In genomic region chr13:21714725-21715124, GRCm38 (mm10) we compare ENCODE assay signal across 8 mouse cellular contexts. TPM values are rescaled to one million over a fixed set of nuclear protein-coding genes. Genes with fewer than 3 reads are reported as not detected.
A peak's percentile ranks its signal among the peaks of the same experiment; 100 is the strongest.
DNase-seq lines count a peak whose midpoint lies in the region; ATAC-seq lines count a peak whose summit lies in the region.

No protein-coding gene starts in this region.

- H3K36me3 ChIP-seq in forebrain, embryonic 15.5 days, result no peaks in the 10 kb centered on the region
- no peaks in the 10 kb centered on the region for H3K36me3 ChIP-seq in hindbrain, embryonic 12.5 days

- peak overlapping the region; percentile 98 for H3K27ac ChIP-seq in forebrain, embryonic 15.5 days (replicated peaks)
- H3K27ac ChIP-seq in hindbrain, embryonic 12.5 days, result peak overlapping the region; percentile 89

- peak overlapping the region; percentile 50 for H3K9ac ChIP-seq in forebrain, embryonic 15.5 days (replicated peaks)
- 0 out of 2 replicates have a peak overlapping the region, but pooled peaks have one; percentile 62 for H3K9ac ChIP-seq in hindbrain, embryonic 12.5 days

- H3K9me3 ChIP-seq in forebrain, embryonic 15.5 days, result no peaks in the 10 kb centered on the region
- no peaks in the 10 kb centered on the region for H3K9me3 ChIP-seq in hindbrain, embryonic 12.5 days (replicated peaks)

- H3K4me3 ChIP-seq in forebrain, embryonic 15.5 days, result peak overlapping the region; percentile 48
- peak overlapping the region; percentile 41; the same call in 1 of the 2 replicates for H3K4me3 ChIP-seq in hindbrain, embryonic 12.5 days

- peak overlapping the region; percentile 91 for H3K4me2 ChIP-seq in forebrain, embryonic 15.5 days (replicated peaks)
- peak overlapping the region; percentile 77 for H3K4me2 ChIP-seq in hindbrain, embryonic 12.5 days (replicated peaks)

- under 1% methylated on average over 7 of the region's 7 CpGs for WGBS in forebrain, embryonic 15.5 days
- WGBS in hindbrain, embryonic 12.5 days, result 2% methylated on average over 7 of the region's 7 CpGs

- H3K4me1 ChIP-seq in forebrain, embryonic 15.5 days, result peaks cover 33% of the 10 kb centered on the region
- H3K4me1 ChIP-seq in hindbrain, embryonic 12.5 days, result peaks cover 20% of the 10 kb centered on the region

- ATAC-seq in cerebellum, adult (ENCODE audit: insufficient number of reproducible peaks, low FRiP score, low TSS enrichment), result no peak; the same call in 1 of the 2 replicates
- ATAC-seq in forebrain, embryonic 15.5 days (replicated peaks), result no peak
- no peak for ATAC-seq in hindbrain, embryonic 12.5 days (ENCODE audit: low FRiP score)

- no peaks in the 10 kb centered on the region for H3K27me3 ChIP-seq in forebrain, embryonic 15.5 days
- no peaks in the 10 kb centered on the region for H3K27me3 ChIP-seq in hindbrain, embryonic 12.5 days

- peak; percentile 55 for DNase-seq in cerebellum, adult 11 months
- DNase-seq in cerebellum, adult 11-12 months, result peak; percentile 55
- DNase-seq in layer of hippocampus, postnatal 14 days (ENCODE audit: low spot score in 2 of 2), result peak; percentile 63 to 78
- peak; percentile 84 for DNase-seq in lung, postnatal 36 days
- DNase-seq in right cerebral cortex, postnatal 25 days, result peak; percentile 55

RNA-seq across cellular contexts. Expression of gene Hist1h2bl, which starts 1.2 kb away (rescaled TPM):
- 2.2 TPM in 1 of 2 replicates, not detected in the other for polyA plus RNA-seq in forebrain, embryonic 15.5 days (2015; fragmentation: Nextera tagmentation; extraction: Ambion mirVana)
- polyA plus RNA-seq in hindbrain, embryonic 12.5 days (2016; fragmentation: Nextera tagmentation; extraction: Ambion mirVana), result 3.6 and 4.4 TPM in 2 replicates
- total RNA-seq in layer of hippocampus, postnatal 14 days (2021), result 10 to 100 TPM; 31.7 to 51.2 TPM

RNA-seq across cellular contexts. Expression of gene Hist1h2ai, which starts 1.5 kb away (rescaled TPM):
- 10.1 and 26.0 TPM in 2 replicates for polyA plus RNA-seq in forebrain, embryonic 15.5 days (2015; fragmentation: Nextera tagmentation; extraction: Ambion mirVana)
- 17.3 and 29.5 TPM in 2 replicates for polyA plus RNA-seq in hindbrain, embryonic 12.5 days (2016; fragmentation: Nextera tagmentation; extraction: Ambion mirVana)
- total RNA-seq in layer of hippocampus, postnatal 14 days (2021), result 10 to 100 TPM; 17.4 to 55.0 TPM

RNA-seq across cellular contexts. Expression of gene Hist1h3h, which starts 2.7 kb away (rescaled TPM):
- polyA plus RNA-seq in forebrain, embryonic 15.5 days (2015; fragmentation: Nextera tagmentation; extraction: Ambion mirVana), result 10.8 and 11.6 TPM in 2 replicates
- 8.9 and 18.3 TPM in 2 replicates for polyA plus RNA-seq in hindbrain, embryonic 12.5 days (2016; fragmentation: Nextera tagmentation; extraction: Ambion mirVana)
- total RNA-seq in layer of hippocampus, postnatal 14 days (2021), result 10 to 100 TPM; 68.2 to 84.2 TPM

RNA-seq across cellular contexts. Expression of gene Hist1h2bm, which starts 7.1 kb away (rescaled TPM):
- polyA plus RNA-seq in forebrain, embryonic 15.5 days (2015; fragmentation: Nextera tagmentation; extraction: Ambion mirVana), result 2.1 and 2.6 TPM in 2 replicates
- 2.6 and 4.9 TPM in 2 replicates for polyA plus RNA-seq in hindbrain, embryonic 12.5 days (2016; fragmentation: Nextera tagmentation; extraction: Ambion mirVana)
- 10 to 100 TPM in 1 of 2 experiments, 1 to 10 TPM in 1; 8.6 to 12.7 TPM for total RNA-seq in layer of hippocampus, postnatal 14 days (2021)

RNA-seq across cellular contexts. Expression of gene Olfr1359, which starts 16.8 kb away (rescaled TPM):
- polyA plus RNA-seq in forebrain, embryonic 15.5 days (2015; fragmentation: Nextera tagmentation; extraction: Ambion mirVana), result not detected in 2 replicates
- polyA plus RNA-seq in hindbrain, embryonic 12.5 days (2016; fragmentation: Nextera tagmentation; extraction: Ambion mirVana), result not detected in 2 replicates
- total RNA-seq in layer of hippocampus, postnatal 14 days (2021), result not detected
